Mouse (Mus musculus): Measurements from ENCODE around the gene Fam129b.

GRCm38 (mm10) chr2:32928235-32928946 lies 52.5 kb downstream of the Fam129b start:
- TF ChIP-seq CTCF (conservative IDR thresholded peaks at IDR 0.05 in 1 of 2, IDR thresholded peaks at IDR 0.05 in 1 of 2; ENCODE audit: low read depth in 2 of 2, low read length in 2 of 2) (peak; percentile 32 to 76; a peak in 3 of 4 replicates), POLR2A (IDR thresholded peaks at IDR 0.05; ENCODE audit: low read depth, low read length) (no peak), BHLHE40 (IDR thresholded peaks at IDR 0.05; ENCODE audit: low read depth, low read length) (no peak), TBP (conservative IDR thresholded peaks at IDR 0.05; ENCODE audit: low read depth, low read length) (no peak), RAD21 (IDR thresholded peaks at IDR 0.05; ENCODE audit: low read depth, low read length) (peak; percentile 73)
